Mouse (Mus musculus) testis, adult 2 months (tissue): ENCODE measurements around the gene Ppp1r12a.

Source experiments
- CTCF ChIP-seq: fragments of 200-500 bp; IDR thresholded peaks from 2 replicates; pipeline ENCODE4 v1.5.1; 2012; ENCODE audit warnings: low read depth, mild to moderate bottlenecking, inconsistent platforms, low read length, moderate library complexity; ENCODE audit not compliant: control insufficient read depth, insufficient read depth, insufficient replicate concordance
- POLR2A ChIP-seq: fragments of 200-500 bp; IDR thresholded peaks from 2 replicates; pipeline ENCODE4 v1.6.1; 2012; ENCODE audit warnings: low read depth, mild to moderate bottlenecking, inconsistent platforms, low read length, moderate library complexity; ENCODE audit not compliant: control insufficient read depth

GRCm38 (mm10) chr10:108298261-108298660 lies 136.3 kb downstream of the Ppp1r12a start:
- TF ChIP-seq CTCF (no peak), POLR2A (no peak)
